In genomic region chr6:139878362-139878696, GRCm38 (mm10) we compare ENCODE assay signal across 16 mouse cellular contexts.
DNase-seq lines count a peak whose midpoint lies in the region; ATAC-seq and TF ChIP-seq lines count a peak whose summit lies in the region.
"Had no signal": no experiment of that assay in that cellular context is flagged by ENCODE, and none has a peak within 500 bp of the region (broad histone marks: within the 10 kb centered on the region; RNA-seq: fewer than 3 reads in every experiment).

No protein-coding gene starts in this region.

- ATAC-seq in heart, embryonic 11.5 days (replicated peaks; ENCODE audit: insufficient number of reproducible peaks, low FRiP score, low TSS enrichment): no peak
- ATAC-seq in liver, embryonic 11.5 days (replicated peaks; ENCODE audit: low FRiP score): no peak
- peak; percentile 76 for ATAC-seq in heart, postnatal 0 days (ENCODE audit: insufficient read depth, low read depth)
- 0 out of 2 replicates have a peak, but pooled peaks have one; percentile 31 for ATAC-seq in neural tube, embryonic 15.5 days (ENCODE audit: low FRiP score)
- ATAC-seq in forebrain, embryonic 13.5 days: no peak
- ATAC-seq: inflammation-experienced regulatory T-cells, adult 6 months had no signal

- no peaks in the 10 kb centered on the region for H3K79me2 ChIP-seq in liver, adult 2 months (ENCODE audit: control insufficient read depth, insufficient read depth, low read length)

- H3K27ac ChIP-seq in heart, embryonic 11.5 days (ENCODE audit: low read depth, low read length): no peak overlapping the region
- peak overlapping the region; percentile 66 for H3K27ac ChIP-seq in liver, adult 2 months (replicated peaks; ENCODE audit: insufficient read depth, low read depth, low read length)
- H3K27ac ChIP-seq in liver, embryonic 11.5 days (ENCODE audit: low read depth, low read length): no peak overlapping the region
- 0 out of 2 replicates have a peak overlapping the region, but pooled peaks have one; percentile 8 for H3K27ac ChIP-seq in heart, postnatal 0 days (ENCODE audit: low read depth)
- no peak overlapping the region for H3K27ac ChIP-seq in neural tube, embryonic 15.5 days (replicated peaks)
- no peak overlapping the region for H3K27ac ChIP-seq in forebrain, embryonic 13.5 days
- H3K27ac ChIP-seq: hindbrain, embryonic 10.5 days; kidney, embryonic 15.5 days; limb, embryonic 10.5 days had no signal

- H3K27me3 ChIP-seq in heart, embryonic 11.5 days (ENCODE audit: control insufficient read depth, insufficient read depth, low read length): no peaks in the 10 kb centered on the region
- no peaks in the 10 kb centered on the region for H3K27me3 ChIP-seq in liver, adult 2 months (ENCODE audit: control insufficient read depth, insufficient read depth, low read length)
- no peaks in the 10 kb centered on the region for H3K27me3 ChIP-seq in liver, embryonic 11.5 days (replicated peaks; ENCODE audit: control insufficient read depth, insufficient read depth, low read length)
- no peaks in the 10 kb centered on the region for H3K27me3 ChIP-seq in heart, postnatal 0 days (ENCODE audit: control insufficient read depth, insufficient read depth, low read length)
- no peaks in the 10 kb centered on the region for H3K27me3 ChIP-seq in neural tube, embryonic 15.5 days (replicated peaks)
- no peaks in the 10 kb centered on the region for H3K27me3 ChIP-seq in forebrain, embryonic 13.5 days
- H3K27me3 ChIP-seq: kidney, embryonic 15.5 days had no signal

- no peak for TF ChIP-seq CTCF in liver, adult 2 months (IDR thresholded peaks at IDR 0.05; ENCODE audit: low read depth, low read length)
- no peak for TF ChIP-seq CTCF in heart, postnatal 0 days (IDR thresholded peaks at IDR 0.05; ENCODE audit: low read depth)

- no peak for TF ChIP-seq POLR2A in liver, adult 2 months (IDR thresholded peaks at IDR 0.05; ENCODE audit: extremely low read depth, insufficient read depth, low read length)

- peak; percentile 86 for DNase-seq in heart, adult 11 months
- peak; percentile 87 for DNase-seq in liver, adult 2 months (ENCODE audit: extremely low read depth, low read depth, low spot score)
- no peak for DNase-seq in liver, embryonic 11.5 days (ENCODE audit: low spot score)
- peak; percentile 64 for DNase-seq in heart, postnatal 0 days (ENCODE audit: low spot score)
- DNase-seq in cerebellum, postnatal 4 days (ENCODE audit: low spot score in 2 of 2): no peak
- DNase-seq: cerebellum, adult 11 months; gastrocnemius, postnatal 25 days; spleen, adult 18-20 months had no signal

- no peak overlapping the region for H3K4me3 ChIP-seq in heart, embryonic 11.5 days (ENCODE audit: low read depth, low read length)
- no peak overlapping the region for H3K4me3 ChIP-seq in liver, adult 2 months (ENCODE audit: insufficient read depth, low read depth, low read length)
- no peak overlapping the region for H3K4me3 ChIP-seq in liver, embryonic 11.5 days (ENCODE audit: low read depth, low read length)
- H3K4me3 ChIP-seq in heart, postnatal 0 days (ENCODE audit: low read depth, low read length): no peak overlapping the region
- no peak overlapping the region for H3K4me3 ChIP-seq in neural tube, embryonic 15.5 days (replicated peaks)
- no peak overlapping the region for H3K4me3 ChIP-seq in forebrain, embryonic 13.5 days
- H3K4me3 ChIP-seq: hindbrain, embryonic 10.5 days; kidney, embryonic 15.5 days; limb, embryonic 10.5 days had no signal

- no peak for TF ChIP-seq EP300 in heart, postnatal 0 days (IDR thresholded peaks at IDR 0.05; ENCODE audit: low read depth)

- H3K9me3 ChIP-seq in heart, embryonic 11.5 days (replicated peaks; ENCODE audit: control insufficient read depth, low read length): no peaks in the 10 kb centered on the region
- H3K9me3 ChIP-seq in liver, embryonic 11.5 days (ENCODE audit: control insufficient read depth, low read length): no peaks in the 10 kb centered on the region
- no peaks in the 10 kb centered on the region for H3K9me3 ChIP-seq in heart, postnatal 0 days (replicated peaks; ENCODE audit: control insufficient read depth, low read length)
- H3K9me3 ChIP-seq in neural tube, embryonic 15.5 days (replicated peaks): no peaks in the 10 kb centered on the region
- H3K9me3 ChIP-seq in forebrain, embryonic 13.5 days (replicated peaks): no peaks in the 10 kb centered on the region
- H3K9me3 ChIP-seq: hindbrain, embryonic 10.5 days; kidney, embryonic 15.5 days; limb, embryonic 10.5 days had no signal

- WGBS in heart, embryonic 11.5 days (ENCODE audit: insufficient replicate concordance): 62% methylated on average over 1 of the region's 1 CpGs
- 6% methylated on average over 1 of the region's 1 CpGs for WGBS in liver, adult 2 months
- WGBS in liver, embryonic 11.5 days: 69% methylated on average over 1 of the region's 1 CpGs
- 27% methylated on average over 1 of the region's 1 CpGs for WGBS in heart, postnatal 0 days
- 71% methylated on average over 1 of the region's 1 CpGs for WGBS in neural tube, embryonic 15.5 days
- WGBS in forebrain, embryonic 13.5 days: 80% methylated on average over 1 of the region's 1 CpGs

- no peaks in the 10 kb centered on the region for H3K36me3 ChIP-seq in heart, embryonic 11.5 days (ENCODE audit: control insufficient read depth, insufficient read depth, low read length)
- H3K36me3 ChIP-seq in liver, adult 2 months (ENCODE audit: control insufficient read depth, insufficient read depth, low read length): peaks cover 2% of the 10 kb centered on the region; the same call in 1 of the 2 replicates
- H3K36me3 ChIP-seq in liver, embryonic 11.5 days (ENCODE audit: control insufficient read depth, insufficient read depth, low read length): no peaks in the 10 kb centered on the region
- no peaks in the 10 kb centered on the region for H3K36me3 ChIP-seq in heart, postnatal 0 days (replicated peaks; ENCODE audit: control insufficient read depth, insufficient read depth, low read length)
- no peaks in the 10 kb centered on the region for H3K36me3 ChIP-seq in neural tube, embryonic 15.5 days
- H3K36me3 ChIP-seq in forebrain, embryonic 13.5 days (ENCODE audit: poor library complexity, severe bottlenecking): no peaks in the 10 kb centered on the region
- H3K36me3 ChIP-seq: hindbrain, embryonic 10.5 days; kidney, embryonic 15.5 days; limb, embryonic 10.5 days had no signal

- H3K4me2 ChIP-seq in heart, embryonic 11.5 days: no peak overlapping the region
- no peak overlapping the region for H3K4me2 ChIP-seq in liver, embryonic 11.5 days
- no peak overlapping the region for H3K4me2 ChIP-seq in heart, postnatal 0 days (ENCODE audit: low read depth, low read length)
- no peak overlapping the region for H3K4me2 ChIP-seq in neural tube, embryonic 15.5 days
- H3K4me2 ChIP-seq in forebrain, embryonic 13.5 days: no peak overlapping the region
- H3K4me2 ChIP-seq: kidney, embryonic 15.5 days; midbrain, embryonic 11.5 days had no signal

- no peak overlapping the region for H3K9ac ChIP-seq in heart, embryonic 11.5 days (ENCODE audit: low read depth, low read length)
- H3K9ac ChIP-seq in liver, adult 2 months (ENCODE audit: low read depth, low read length): no peak overlapping the region
- no peak overlapping the region for H3K9ac ChIP-seq in liver, embryonic 11.5 days (ENCODE audit: low read depth, low read length)
- H3K9ac ChIP-seq in heart, postnatal 0 days (replicated peaks; ENCODE audit: low read depth, low read length): no peak overlapping the region
- no peak overlapping the region for H3K9ac ChIP-seq in neural tube, embryonic 15.5 days (replicated peaks)
- H3K9ac ChIP-seq in forebrain, embryonic 13.5 days: no peak overlapping the region
- H3K9ac ChIP-seq: kidney, embryonic 15.5 days had no signal

- H3K4me1 ChIP-seq in heart, embryonic 11.5 days (ENCODE audit: control insufficient read depth, insufficient read depth, low read length): no peaks in the 10 kb centered on the region
- peaks cover 22% of the 10 kb centered on the region for H3K4me1 ChIP-seq in liver, adult 2 months (ENCODE audit: control insufficient read depth, insufficient read depth, low read length)
- no peaks in the 10 kb centered on the region for H3K4me1 ChIP-seq in liver, embryonic 11.5 days (replicated peaks; ENCODE audit: control insufficient read depth, insufficient read depth, low read length)
- H3K4me1 ChIP-seq in heart, postnatal 0 days (ENCODE audit: control insufficient read depth, insufficient read depth): 0 out of 2 replicates have a peak, but pooled peaks cover 3% of the 10 kb centered on the region
- H3K4me1 ChIP-seq in neural tube, embryonic 15.5 days: 0 out of 2 replicates have a peak, but pooled peaks cover 3% of the 10 kb centered on the region
- no peaks in the 10 kb centered on the region for H3K4me1 ChIP-seq in forebrain, embryonic 13.5 days
- H3K4me1 ChIP-seq: hindbrain, embryonic 10.5 days; kidney, embryonic 15.5 days; limb, embryonic 10.5 days had no signal

Comparison
In these comparisons a context has a peak if more than half of its experiments do, and no peak if none do; other contexts are left out.
1. DNase-seq: peak in heart, adult 11 months (single experiment), liver, adult 2 months (single experiment) and heart, postnatal 0 days (single experiment); none in liver, embryonic 11.5 days (single experiment) and cerebellum, postnatal 4 days (0 of 2).
2. ATAC-seq: peak in heart, postnatal 0 days (single experiment) and neural tube, embryonic 15.5 days (single experiment); none in heart, embryonic 11.5 days (single experiment), liver, embryonic 11.5 days (single experiment) and forebrain, embryonic 13.5 days (single experiment).
3. H3K27ac ChIP-seq: peak in liver, adult 2 months (single experiment) and heart, postnatal 0 days (single experiment); none in heart, embryonic 11.5 days (single experiment), liver, embryonic 11.5 days (single experiment), neural tube, embryonic 15.5 days (single experiment) and forebrain, embryonic 13.5 days (single experiment).